Mouse (Mus musculus) myocyte (in vitro differentiated cells): ENCODE results near the gene Drg1.
"Not testable (repeated sequence)": the region's sequence is repeated elsewhere in the genome, so short reads cannot be mapped to it uniquely, and the experiment has no call there.

Source experiments
- CEBPB ChIP-seq: IDR thresholded peaks from 2 replicates; pipeline ENCODE4 v1.6.1; 2011; ENCODE audit warnings: mild to moderate bottlenecking, moderate library complexity; ENCODE audit not compliant: poor library complexity, insufficient read depth, severe bottlenecking
- E2F4 ChIP-seq: IDR thresholded peaks from one replicate; pipeline ENCODE4 v1.6.1; 2011; ENCODE audit warnings: mild to moderate bottlenecking, control low read depth, moderate library complexity; ENCODE audit not compliant: insufficient read depth
- MAX ChIP-seq: IDR thresholded peaks from one replicate; pipeline ENCODE4 v1.6.1; 2011; ENCODE audit warnings: low read depth, mild to moderate bottlenecking, control low read depth
- MYOD1 ChIP-seq, 3 experiments: IDR thresholded peaks; one replicate each; pipeline ENCODE4 v1.6.1; 2011; ENCODE audit warnings: control low read depth in 2 of 3, low read depth in 2 of 3, mild to moderate bottlenecking in 2 of 3, moderate library complexity in 1 of 3; ENCODE audit not compliant: insufficient read length in 2 of 3, control insufficient read depth in 1 of 3
- MYOG ChIP-seq, 3 experiments: IDR thresholded peaks; one replicate each; pipeline ENCODE4 v1.6.1; 2011; ENCODE audit warnings: control low read depth in 2 of 3, low read depth in 2 of 3, mild to moderate bottlenecking in 2 of 3; ENCODE audit not compliant: insufficient read length in 2 of 3, control insufficient read depth in 1 of 3, insufficient read depth in 1 of 3
- POLR2A ChIP-seq: IDR thresholded peaks from one replicate; pipeline ENCODE4 v1.6.1; 2011; ENCODE audit warnings: low read depth, mild to moderate bottlenecking, control low read depth, moderate library complexity; ENCODE audit not compliant: insufficient read length
- POLR2AphosphoS2 ChIP-seq: IDR thresholded peaks from one replicate; pipeline ENCODE4 v1.6.1; 2011; ENCODE audit warnings: low read depth, control low read depth; ENCODE audit not compliant: insufficient read length
- REST ChIP-seq: IDR thresholded peaks from one replicate; pipeline ENCODE4 v1.6.1; 2011; ENCODE audit warnings: mild to moderate bottlenecking, control low read depth, moderate library complexity; ENCODE audit not compliant: insufficient read depth, insufficient read length
- SRF ChIP-seq: IDR thresholded peaks from one replicate; pipeline ENCODE4 v1.6.1; 2011; ENCODE audit warnings: low read depth; ENCODE audit not compliant: control insufficient read depth, insufficient read length
- TCF12 ChIP-seq: IDR thresholded peaks from one replicate; pipeline ENCODE4 v1.6.1; 2011; ENCODE audit warnings: mild to moderate bottlenecking, control low read depth; ENCODE audit not compliant: poor library complexity, insufficient read depth, severe bottlenecking
- USF1 ChIP-seq: IDR thresholded peaks from one replicate; pipeline ENCODE4 v1.6.1; 2011; ENCODE audit warnings: low read depth, mild to moderate bottlenecking, control low read depth, moderate library complexity

DNA sequence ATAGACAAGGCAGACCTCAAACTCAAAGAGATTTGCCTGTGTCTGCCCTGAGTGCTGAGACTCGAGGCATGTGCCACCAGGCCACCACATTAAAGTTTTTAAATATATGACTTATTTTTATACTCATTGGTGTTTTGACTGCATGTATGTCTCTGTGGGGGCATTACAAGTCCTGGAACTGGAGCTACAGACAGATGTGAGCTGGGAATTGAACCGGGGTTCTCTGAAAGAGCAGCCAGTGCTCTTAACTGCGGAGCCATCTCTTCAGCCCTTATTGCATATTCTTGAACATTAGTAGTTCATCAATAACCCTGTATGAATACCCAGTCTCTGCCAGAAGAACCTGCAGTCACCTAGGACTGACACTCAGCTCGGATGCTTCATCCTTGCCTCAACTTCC is 107.4 kb downstream of the Drg1 start:
- not testable (repeated sequence) for TF ChIP-seq MYOG (IDR thresholded peaks at IDR 0.05; ENCODE audit: control insufficient read depth in 1 of 3, insufficient read depth in 1 of 3, insufficient read length in 2 of 3, low read depth in 2 of 3); POLR2A; MAX; REST; E2F4; TCF12; MYOD1 (IDR thresholded peaks at IDR 0.05; ENCODE audit: control insufficient read depth in 1 of 3, insufficient read length in 2 of 3, low read depth in 2 of 3); USF1; POLR2AphosphoS2; CEBPB; SRF
